Mouse (Mus musculus): ENCODE measurements around the gene Ppp2r1b. TPM values are rescaled to one million over a fixed set of nuclear protein-coding genes. Genes with fewer than 3 reads are reported as not detected.
A peak's percentile ranks its signal among the peaks of the same experiment; 100 is the strongest.
"Not testable (repeated sequence)": the region's sequence is repeated elsewhere in the genome, so short reads cannot be mapped to it uniquely, and the experiment has no call there.

The Ppp2r1b gene
- polyA plus RNA-seq, 1 experiment from 2014 or later, result 68.8 TPM

- H3K9ac ChIP-seq, result no peak overlapping the region
- no peak for ATAC-seq (ENCODE audit: insufficient read depth)
- H3K9me3 ChIP-seq (replicated peaks), result 0 out of 2 replicates have a peak, but pooled peaks cover 3% of the 10 kb centered on the region
- H3K27me3 ChIP-seq, result no peaks in the 10 kb centered on the region
- 81% methylated on average over 4 of the region's 4 CpGs for WGBS (ENCODE audit: insufficient replicate concordance)
- H3K4me1 ChIP-seq (replicated peaks), result peaks cover 78% of the 10 kb centered on the region
- H3K36me3 ChIP-seq (replicated peaks), result peaks cover 24% of the 10 kb centered on the region
- no peak overlapping the region for H3K4me2 ChIP-seq
- H3K27ac ChIP-seq (replicated peaks), result peak overlapping the region; percentile 86
- no peak overlapping the region for H3K4me3 ChIP-seq (replicated peaks)
These were observed 29.4 kb upstream of the Ppp2r1b start for GRCm38 (mm10) chr9:50815666-50816065.

- WGBS (ENCODE audit: insufficient replicate concordance), result 49% methylated on average over 1 of the region's 1 CpGs
These were observed 28.6 kb upstream of the Ppp2r1b start for GRCm38 (mm10) chr9:50816512-50816911.

GRCm38 (mm10) chr9:50818050-50818449 is 27.1 kb upstream of the Ppp2r1b start:
- Histone ChIP-seq H3K36me3 (replicated peaks) (peaks cover 30% of the 10 kb centered on the region), H3K27me3 (no peaks in the 10 kb centered on the region), H3K4me2 (no peak overlapping the region), H3K27ac (replicated peaks) (peak overlapping the region; percentile 86), H3K9ac (no peak overlapping the region), H3K9me3 (replicated peaks) (0 out of 2 replicates have a peak, but pooled peaks cover 3% of the 10 kb centered on the region), H3K4me3 (replicated peaks) (no peak overlapping the region), H3K4me1 (replicated peaks) (peaks cover 76% of the 10 kb centered on the region)
- 64% methylated on average over 6 of the region's 6 CpGs for WGBS (ENCODE audit: insufficient replicate concordance)
- ATAC-seq (ENCODE audit: insufficient read depth), result no peak

More at GRCm38 (mm10) chr9:50816512-50816911, 28.6 kb upstream of the Ppp2r1b start:
- Histone ChIP-seq H3K9me3 (replicated peaks) (0 out of 2 replicates have a peak, but pooled peaks cover 3% of the 10 kb centered on the region), H3K4me3 (replicated peaks) (no peak overlapping the region), H3K4me1 (replicated peaks) (peaks cover 76% of the 10 kb centered on the region), H3K36me3 (replicated peaks) (peaks cover 24% of the 10 kb centered on the region), H3K27me3 (no peaks in the 10 kb centered on the region), H3K27ac (replicated peaks) (peak overlapping the region; percentile 86), H3K9ac (no peak overlapping the region), H3K4me2 (0 out of 2 replicates have a peak overlapping the region, but pooled peaks have one; percentile 6)
- peak; percentile 88 for ATAC-seq (ENCODE audit: insufficient read depth)

DNA sequence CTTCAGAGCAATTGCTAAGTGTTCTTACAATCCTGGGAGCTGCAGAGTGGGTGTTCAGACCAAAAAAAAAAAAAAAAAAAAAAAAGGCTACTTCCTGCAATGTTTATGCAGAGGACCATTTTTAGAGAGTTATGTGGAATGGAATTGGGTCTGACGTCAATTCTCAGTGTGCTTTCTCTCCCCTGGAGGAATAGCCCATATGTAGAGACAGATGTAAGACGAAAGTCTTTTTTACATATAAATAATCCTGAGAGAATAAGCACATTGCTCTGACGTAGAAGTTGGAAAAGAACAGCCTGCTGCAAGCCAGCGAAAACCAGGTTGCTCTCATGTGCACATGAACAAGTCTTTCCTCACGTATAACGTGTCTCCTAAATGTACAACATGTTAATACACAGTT is 25.4 kb upstream of the Ppp2r1b start:
- Histone ChIP-seq H3K4me2 (no peak overlapping the region), H3K9ac (no peak overlapping the region), H3K9me3 (replicated peaks) (0 out of 2 replicates have a peak, but pooled peaks cover 3% of the 10 kb centered on the region), H3K4me1 (replicated peaks) (peaks cover 77% of the 10 kb centered on the region), H3K4me3 (replicated peaks) (no peak overlapping the region), H3K27ac (replicated peaks) (peak overlapping the region; percentile 66), H3K36me3 (replicated peaks) (peaks cover 31% of the 10 kb centered on the region), H3K27me3 (no peaks in the 10 kb centered on the region)
- 83% methylated on average over 6 of the region's 6 CpGs for WGBS (ENCODE audit: insufficient replicate concordance)
- ATAC-seq (ENCODE audit: insufficient read depth), result no peak

- WGBS (ENCODE audit: insufficient replicate concordance), result 88% methylated on average over 6 of the region's 6 CpGs
- Histone ChIP-seq H3K9me3 (replicated peaks) (0 out of 2 replicates have a peak, but pooled peaks cover under 1% of the 10 kb centered on the region), H3K9ac (no peak overlapping the region), H3K4me2 (no peak overlapping the region), H3K36me3 (replicated peaks) (peaks cover 30% of the 10 kb centered on the region), H3K27me3 (no peaks in the 10 kb centered on the region), H3K4me3 (replicated peaks) (no peak overlapping the region), H3K4me1 (replicated peaks) (peaks cover 81% of the 10 kb centered on the region), H3K27ac (replicated peaks) (peak overlapping the region; percentile 61)
- no peak for ATAC-seq (ENCODE audit: insufficient read depth)
These were observed 23.4 kb upstream of the Ppp2r1b start for GRCm38 (mm10) chr9:50821651-50822050.

DNA sequence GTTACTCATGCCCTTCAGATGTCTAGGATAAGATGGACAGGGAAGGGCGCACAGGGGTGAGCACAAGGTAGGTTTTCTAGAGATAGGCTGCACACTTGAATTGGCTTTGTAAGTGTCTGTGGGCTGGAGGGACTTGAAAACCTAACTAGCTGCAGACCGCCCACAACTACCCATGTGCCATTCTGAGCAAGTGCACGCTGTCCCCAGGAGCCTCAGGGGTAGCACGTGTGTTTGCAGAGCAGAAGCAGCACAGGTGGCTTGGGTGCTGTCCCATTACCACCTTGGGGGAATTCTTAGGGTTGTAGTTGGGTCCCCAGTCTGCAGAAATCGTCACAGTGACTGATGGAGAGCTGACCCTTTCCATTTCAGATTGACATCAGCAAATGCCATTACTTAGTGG is 22.9 kb upstream of the Ppp2r1b start:
- Histone ChIP-seq H3K27me3 (no peaks in the 10 kb centered on the region), H3K4me2 (no peak overlapping the region), H3K9ac (no peak overlapping the region), H3K27ac (replicated peaks) (peak overlapping the region; percentile 61), H3K4me3 (replicated peaks) (no peak overlapping the region), H3K4me1 (replicated peaks) (peaks cover 76% of the 10 kb centered on the region), H3K9me3 (replicated peaks) (no peaks in the 10 kb centered on the region), H3K36me3 (replicated peaks) (peaks cover 24% of the 10 kb centered on the region)
- ATAC-seq (ENCODE audit: insufficient read depth), result no peak
- WGBS (ENCODE audit: insufficient replicate concordance), result 87% methylated on average over 5 of the region's 5 CpGs

DNA sequence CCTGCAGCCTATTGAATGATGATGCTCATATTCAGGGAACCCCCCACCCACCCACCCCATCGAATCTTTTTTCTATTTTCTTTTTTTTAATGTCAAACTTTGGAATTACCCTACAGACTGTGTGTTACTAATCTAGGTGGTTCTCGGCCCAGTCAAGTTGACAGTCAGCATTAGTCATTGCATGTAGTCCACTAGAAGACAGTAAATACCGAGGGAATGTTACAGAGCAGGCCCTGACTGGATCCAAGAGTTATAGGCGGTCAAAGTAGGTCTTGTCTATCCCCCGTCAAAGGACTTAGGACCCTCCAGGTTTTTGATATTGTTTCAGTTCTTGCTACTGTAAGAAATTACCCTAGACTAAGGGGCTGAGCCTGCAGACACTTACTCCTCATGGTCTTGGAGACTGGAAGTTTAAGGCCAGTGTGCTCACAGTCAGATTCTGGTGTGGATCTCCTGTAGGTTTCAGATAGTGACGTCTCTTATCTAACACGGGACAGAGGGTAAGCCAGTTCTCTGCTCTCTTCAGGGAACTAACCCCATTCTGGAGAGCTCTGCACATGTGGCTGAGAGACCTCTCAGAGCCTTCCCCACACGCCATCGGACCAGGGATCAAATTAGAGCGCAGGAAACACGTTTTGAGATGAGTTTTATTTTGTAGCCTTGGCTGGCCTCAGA is 21.2 kb upstream of the Ppp2r1b start:
- 29% methylated on average over 11 of the region's 11 CpGs for WGBS (ENCODE audit: insufficient replicate concordance)

DNA sequence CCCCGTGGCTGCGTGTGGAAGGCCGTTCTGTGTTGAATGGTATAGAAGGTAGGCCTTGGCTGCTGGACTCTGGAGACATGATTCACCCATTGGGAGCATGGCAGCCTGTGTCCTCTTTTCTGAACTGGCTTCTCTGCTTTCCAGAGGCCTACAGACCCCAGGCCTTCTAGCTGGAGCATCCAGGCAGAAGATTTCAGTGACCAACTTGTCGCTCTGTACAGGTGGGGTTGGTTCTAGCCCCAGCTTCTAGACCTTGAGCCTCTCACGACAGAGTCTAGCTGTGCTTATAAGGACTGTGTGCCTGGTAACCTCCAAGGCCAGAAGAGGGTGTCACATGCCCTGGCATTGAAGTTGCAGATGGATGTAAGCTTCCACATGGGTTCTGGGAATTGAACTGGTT is 13.6 kb upstream of the Ppp2r1b start:
- H3K4me2 ChIP-seq, result no peak overlapping the region
- no peak for ATAC-seq (ENCODE audit: insufficient read depth)
- H3K9ac ChIP-seq, result no peak overlapping the region
- H3K27me3 ChIP-seq, result no peaks in the 10 kb centered on the region
- peaks cover 45% of the 10 kb centered on the region for H3K4me1 ChIP-seq (replicated peaks)
- 0 out of 2 replicates have a peak, but pooled peaks cover 10% of the 10 kb centered on the region for H3K36me3 ChIP-seq (replicated peaks)
- H3K9me3 ChIP-seq (replicated peaks), result no peaks in the 10 kb centered on the region
- peak overlapping the region; percentile 70 for H3K27ac ChIP-seq (replicated peaks)
- 86% methylated on average over 5 of the region's 5 CpGs for whole genome bisulfite sequencing (ENCODE audit: insufficient replicate concordance)
- H3K4me3 ChIP-seq (replicated peaks), result no peak overlapping the region

More for the DNA sequence above, 21.2 kb upstream of the Ppp2r1b start:
- Histone ChIP-seq H3K4me1 (replicated peaks) (peaks cover 61% of the 10 kb centered on the region), H3K36me3 (replicated peaks) (peaks cover 25% of the 10 kb centered on the region), H3K4me2 (peak overlapping the region; percentile 63), H3K9me3 (replicated peaks) (no peaks in the 10 kb centered on the region), H3K9ac (peak overlapping the region; percentile 47), H3K27me3 (no peaks in the 10 kb centered on the region), H3K27ac (replicated peaks) (peak overlapping the region; percentile 92), H3K4me3 (replicated peaks) (peak overlapping the region; percentile 27)
- peak; percentile 100 for ATAC-seq (ENCODE audit: insufficient read depth)

- Histone ChIP-seq H3K27ac (replicated peaks) (peak overlapping the region; percentile 51; the same call in 1 of the 2 replicates), H3K4me3 (replicated peaks) (no peak overlapping the region), H3K36me3 (replicated peaks) (0 out of 2 replicates have a peak, but pooled peaks cover 10% of the 10 kb centered on the region), H3K9ac (no peak overlapping the region), H3K4me1 (replicated peaks) (peaks cover 48% of the 10 kb centered on the region), H3K4me2 (no peak overlapping the region), H3K27me3 (no peaks in the 10 kb centered on the region), H3K9me3 (replicated peaks) (no peaks in the 10 kb centered on the region)
- ATAC-seq (ENCODE audit: insufficient read depth), result no peak
- WGBS (ENCODE audit: insufficient replicate concordance), result 91% methylated on average over 4 of the region's 4 CpGs
These were observed 12.9 kb upstream of the Ppp2r1b start for GRCm38 (mm10) chr9:50832162-50832561.

DNA sequence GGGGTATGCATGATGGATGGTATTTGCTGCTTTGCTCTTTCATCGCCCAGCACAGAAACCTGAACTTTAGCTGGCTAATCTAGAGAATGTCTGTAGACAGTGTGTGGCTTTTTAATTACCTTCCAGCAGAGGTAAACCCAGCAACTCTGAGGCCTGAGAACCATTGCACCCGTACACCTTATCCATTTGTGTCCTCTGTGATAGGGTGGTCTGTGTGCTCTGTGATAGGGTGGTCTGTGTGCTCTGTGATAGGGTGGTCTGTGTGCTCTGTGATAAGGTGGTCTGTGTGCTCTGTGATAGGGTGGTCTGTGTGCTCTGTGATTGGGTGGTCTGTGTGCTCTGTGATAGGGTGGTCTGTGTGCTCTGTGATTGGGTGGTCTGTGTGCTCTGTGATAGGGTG is 12.5 kb upstream of the Ppp2r1b start:
- peaks cover 48% of the 10 kb centered on the region for H3K4me1 ChIP-seq (replicated peaks)
- H3K4me2 ChIP-seq; H3K9ac ChIP-seq; H3K36me3 ChIP-seq (replicated peaks); H3K9me3 ChIP-seq (replicated peaks); H3K4me3 ChIP-seq (replicated peaks); H3K27me3 ChIP-seq: not testable (repeated sequence)
- H3K27ac ChIP-seq (replicated peaks), result 0 out of 2 replicates have a peak overlapping the region, but pooled peaks have one; percentile 51
- ATAC-seq (ENCODE audit: insufficient read depth), result peak; percentile 55; the same call in 1 of the 2 replicates
- whole genome bisulfite sequencing (ENCODE audit: insufficient replicate concordance), result 50% methylated on average over 2 of the region's 2 CpGs

- Histone ChIP-seq H3K9me3 (replicated peaks) (no peaks in the 10 kb centered on the region), H3K4me2 (no peak overlapping the region), H3K27me3 (no peaks in the 10 kb centered on the region), H3K4me3 (replicated peaks) (no peak overlapping the region), H3K27ac (replicated peaks) (no peak overlapping the region), H3K36me3 (replicated peaks) (peaks cover 8% of the 10 kb centered on the region; the same call in 1 of the 2 replicates), H3K4me1 (replicated peaks) (peaks cover 48% of the 10 kb centered on the region), H3K9ac (no peak overlapping the region)
- ATAC-seq (ENCODE audit: insufficient read depth), result no peak
- WGBS (ENCODE audit: insufficient replicate concordance), result 56% methylated on average over 8 of the region's 8 CpGs
These were observed 11.3 kb upstream of the Ppp2r1b start for GRCm38 (mm10) chr9:50833786-50834185.

Measured in liver, embryonic 15.5 days (tissue).